Mouse (Mus musculus) megakaryocyte, adult 5-6 weeks (primary cell): ENCODE measurements around the gene Cnot1. TPM values are rescaled to one million over a fixed set of nuclear protein-coding genes. Genes with fewer than 3 reads are reported as not detected.

Experiments
- ATAC-seq: 2 replicates; pipeline ENCODE4 v1.8.0; 2016; ENCODE audit warnings: mild to moderate bottlenecking, inconsistent platforms; ENCODE audit not compliant: poor library complexity, severe bottlenecking
- total RNA-seq, 2 experiments: library from RNA; stranded (forward) in 1 of 2; stranded (reverse) in 1 of 2; fragments of 153-499, 151-499 nt in 1 of 2; fragments of 221-1000, 200-1000 nt in 1 of 2; gene quantifications; 2 replicates each; pipeline versions ENCODE4 v1.2.3 to v1.2.4; 2015 to 2017

The Cnot1 gene
- 174 and 179 TPM in 2 replicates for total RNA-seq (2015)
- 107 and 144 TPM in 2 replicates for total RNA-seq (2017)

DNA sequence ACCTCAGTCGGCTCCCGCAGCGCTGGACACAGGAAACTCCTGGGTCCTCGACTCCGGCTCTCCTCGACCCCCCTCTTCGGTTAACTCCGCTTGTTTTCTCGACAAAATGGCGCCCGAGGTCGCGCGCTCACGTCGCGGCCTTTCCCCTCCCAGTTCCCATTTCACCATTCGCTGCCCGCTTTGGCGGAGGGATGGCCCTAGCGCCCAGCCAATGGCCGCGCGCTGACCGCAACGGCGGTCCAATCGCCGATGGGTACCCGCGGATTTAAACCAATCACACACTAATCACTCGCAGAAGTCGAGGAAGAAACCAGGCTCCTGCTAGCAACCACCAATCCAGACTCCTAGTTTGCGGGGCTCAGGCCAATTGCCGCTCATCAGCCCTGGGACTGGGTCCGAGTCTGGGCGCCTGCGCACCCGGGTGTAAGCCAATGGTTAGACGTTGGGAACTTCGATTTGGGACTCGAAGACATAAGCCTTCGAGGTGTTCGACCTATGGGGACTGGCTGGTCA is at the start of gene Cnot1:
Gene Cnot1, minus strand, starts transcription at position 134 of the 513 bp plus-strand sequence.
- peak; percentile 89 for ATAC-seq

GRCm38 (mm10) chr8:95854174-95854573 is 46.9 kb upstream of the Cnot1 start:
- ATAC-seq: no peak

DNA sequence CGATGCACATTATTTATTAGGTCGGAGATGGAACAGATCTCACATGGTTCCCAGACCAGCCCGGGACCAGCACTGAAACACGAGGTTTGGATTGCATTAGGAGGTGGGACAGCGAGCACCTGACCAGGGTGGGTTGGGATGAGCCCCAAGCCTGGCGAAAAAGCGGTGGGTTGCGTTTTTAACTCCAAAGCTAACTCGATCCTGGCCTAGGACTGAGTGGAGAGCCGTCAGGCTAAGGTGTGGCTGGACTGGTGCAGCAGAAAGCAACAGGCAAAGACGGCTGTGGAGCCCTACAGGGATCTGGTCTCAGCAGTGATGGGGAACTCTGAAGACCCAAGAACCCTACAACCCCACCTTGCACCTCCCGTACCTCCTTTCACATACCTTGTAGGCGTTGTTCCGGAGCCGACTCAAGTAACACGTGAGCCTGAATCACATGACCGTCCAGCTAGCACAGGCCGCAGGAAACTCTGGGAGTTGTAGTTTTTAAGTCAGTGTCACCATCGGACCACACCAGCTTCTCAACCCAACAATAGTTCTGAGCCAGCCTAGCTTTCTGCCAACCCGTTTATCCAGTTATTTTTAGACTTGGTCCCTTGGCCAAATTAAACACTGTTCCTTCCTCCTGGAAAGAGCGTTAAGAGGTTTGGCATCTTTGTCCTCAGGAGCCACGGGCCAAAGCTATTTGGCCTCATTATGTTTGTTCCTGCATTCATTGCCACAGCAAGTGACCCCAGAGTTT is 46.0 kb upstream of the Cnot1 start, which contains the start of gene Slc38a7:
Gene Slc38a7, minus strand, starts transcription at position 438 of the 742 bp plus-strand sequence.
- ATAC-seq: peak; percentile 90

- ATAC-seq: peak; percentile 92
Observed at GRCm38 (mm10) chr8:95852290-95852689, 45.0 kb upstream of the Cnot1 start.

DNA sequence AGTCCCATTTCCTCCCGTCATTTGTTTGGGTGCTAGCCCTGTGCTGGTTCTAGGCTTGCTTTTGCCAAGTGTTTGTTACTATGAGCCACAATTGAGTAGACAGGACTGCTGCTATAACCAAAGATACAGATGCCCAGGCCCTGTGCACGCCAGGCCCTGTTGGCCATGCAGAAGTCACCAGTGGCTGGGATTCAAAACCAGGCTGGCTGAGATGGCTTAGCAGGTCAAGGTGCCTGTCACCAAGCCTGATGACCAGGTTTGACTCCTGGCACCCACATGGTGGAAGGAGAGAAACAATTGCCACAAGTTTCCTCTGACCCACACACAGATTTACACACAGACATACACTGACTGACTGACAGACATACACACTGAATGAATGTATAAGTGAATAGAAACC is 43.1 kb upstream of the Cnot1 start:
- ATAC-seq: no peak

DNA sequence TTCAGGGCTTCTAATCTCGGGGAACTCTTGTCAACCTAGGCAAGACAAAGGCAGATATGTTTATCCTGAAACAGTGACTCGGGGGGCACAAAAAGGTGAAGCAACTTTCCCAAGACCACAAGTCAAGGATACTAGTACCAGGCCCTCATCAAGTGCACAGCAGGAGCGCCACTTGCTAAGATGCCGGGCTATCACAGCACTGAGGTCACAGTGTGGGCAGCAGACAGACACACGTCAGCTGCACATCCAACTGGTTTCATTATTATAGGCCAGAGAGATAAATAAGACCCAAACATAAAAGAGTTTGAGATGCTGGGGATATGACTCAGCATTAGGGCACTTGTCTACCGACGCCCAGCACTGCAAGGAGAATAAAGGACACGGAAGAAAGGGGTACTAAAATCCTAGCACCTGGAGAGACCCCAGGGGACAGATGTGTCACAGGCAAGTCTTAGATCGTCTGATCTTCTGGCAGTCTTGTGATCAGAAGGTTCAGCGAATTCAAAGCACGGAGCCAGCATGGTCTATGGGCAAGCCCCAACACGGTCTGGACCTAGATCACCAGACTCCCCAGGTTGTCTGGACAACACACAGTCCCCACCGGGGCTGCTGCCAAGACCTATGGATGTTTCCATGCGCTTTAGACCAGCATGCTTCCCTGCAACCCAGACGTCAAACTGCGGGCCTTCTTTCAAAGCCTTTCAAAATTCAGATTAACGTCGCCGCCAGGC is 41.6 kb upstream of the Cnot1 start:
- ATAC-seq: no peak

GRCm38 (mm10) chr8:95848061-95848551 is 40.8 kb upstream of the Cnot1 start:
- no peak for ATAC-seq

DNA sequence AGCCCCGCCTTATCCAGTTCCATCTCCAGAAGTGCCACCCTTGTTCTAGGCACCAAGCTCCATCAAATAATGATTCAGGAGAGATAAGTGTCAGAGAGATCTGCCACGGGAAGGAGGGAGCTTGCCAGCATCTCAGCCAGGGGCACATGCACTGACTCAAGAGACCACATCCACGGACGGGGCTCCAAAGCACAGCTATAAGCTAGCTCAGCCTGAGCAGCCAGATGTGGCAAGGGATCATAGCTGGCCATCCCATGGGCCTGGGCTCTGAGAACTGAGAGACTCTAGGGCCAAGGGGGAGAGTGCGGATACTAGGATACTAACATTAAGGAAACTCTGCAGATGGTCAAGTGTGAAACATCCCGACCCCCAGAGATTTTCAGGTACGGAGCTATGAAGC is 37.8 kb upstream of the Cnot1 start:
- ATAC-seq: no peak

- no peak for ATAC-seq
Observed at GRCm38 (mm10) chr8:95843968-95844367, 36.7 kb upstream of the Cnot1 start.

GRCm38 (mm10) chr8:95841436-95841835 is 34.2 kb upstream of the Cnot1 start:
- ATAC-seq: no peak

DNA sequence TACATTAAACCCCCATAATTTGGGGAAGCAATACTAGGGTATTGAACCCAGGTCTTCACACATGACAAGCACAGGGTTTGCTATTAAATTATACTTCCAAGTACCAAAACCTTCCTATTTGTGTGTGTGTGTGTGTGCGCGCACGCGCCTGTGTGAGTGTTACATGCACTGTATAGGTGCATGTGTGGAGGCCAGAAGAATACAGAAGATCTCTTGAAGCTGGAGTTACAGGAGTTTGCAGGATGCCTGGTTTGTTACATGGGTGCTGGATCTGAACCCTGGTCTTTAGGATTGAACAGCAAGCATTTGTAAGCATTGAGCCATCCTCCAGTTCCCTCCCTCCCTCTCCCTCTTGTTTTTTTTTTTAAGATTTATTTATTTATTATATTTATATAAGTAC is 32.0 kb upstream of the Cnot1 start:
- no peak for ATAC-seq

DNA sequence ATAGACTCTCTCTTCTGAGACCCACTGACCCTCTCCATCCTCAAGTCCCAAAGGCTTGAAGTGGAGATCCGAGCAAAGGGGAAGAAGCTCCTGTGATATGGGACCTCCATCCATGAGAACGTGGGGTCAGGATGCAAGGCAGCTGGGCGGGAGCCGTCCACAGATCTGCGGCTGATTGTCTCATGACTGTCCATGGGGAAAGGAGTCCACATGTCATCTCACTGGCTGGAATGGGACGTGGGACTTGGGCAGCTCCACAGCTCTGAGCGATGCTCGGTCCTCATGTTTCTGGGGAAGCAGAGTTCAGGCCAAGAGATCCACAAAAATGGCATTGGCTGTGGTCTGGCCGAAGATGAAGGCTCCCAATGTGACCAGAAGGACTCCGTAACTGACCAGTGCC is 30.0 kb upstream of the Cnot1 start:
- no peak for ATAC-seq

- no peak for ATAC-seq
Observed at GRCm38 (mm10) chr8:95835891-95836290, 28.6 kb upstream of the Cnot1 start.

DNA sequence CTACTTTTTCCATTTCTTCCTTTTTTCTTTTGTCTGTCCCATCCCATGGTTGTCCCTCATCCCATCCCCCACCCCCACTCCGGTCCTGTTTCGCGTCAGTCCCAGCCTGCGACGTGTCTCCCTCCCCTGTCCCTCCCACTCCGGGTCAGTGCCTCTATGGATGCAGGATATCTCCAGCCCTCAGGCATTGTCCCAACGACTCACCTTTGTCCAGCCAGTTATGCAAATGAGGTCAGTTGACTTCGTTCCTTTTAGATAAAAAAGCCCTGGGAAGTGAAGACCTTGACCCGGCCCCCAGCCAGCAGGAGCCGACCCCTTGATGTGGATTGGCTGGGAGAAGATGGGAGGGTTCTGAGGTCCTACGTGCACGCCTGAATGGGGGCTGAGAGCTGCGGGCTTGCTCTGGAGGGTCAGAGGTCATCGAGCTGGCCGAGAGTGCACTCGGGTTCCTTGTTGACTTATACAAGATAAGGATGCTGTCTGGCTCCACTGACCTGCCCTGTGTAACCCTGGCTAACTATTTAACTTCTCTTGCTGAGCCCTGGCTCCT is 26.2 kb upstream of the Cnot1 start:
- ATAC-seq: no peak

DNA sequence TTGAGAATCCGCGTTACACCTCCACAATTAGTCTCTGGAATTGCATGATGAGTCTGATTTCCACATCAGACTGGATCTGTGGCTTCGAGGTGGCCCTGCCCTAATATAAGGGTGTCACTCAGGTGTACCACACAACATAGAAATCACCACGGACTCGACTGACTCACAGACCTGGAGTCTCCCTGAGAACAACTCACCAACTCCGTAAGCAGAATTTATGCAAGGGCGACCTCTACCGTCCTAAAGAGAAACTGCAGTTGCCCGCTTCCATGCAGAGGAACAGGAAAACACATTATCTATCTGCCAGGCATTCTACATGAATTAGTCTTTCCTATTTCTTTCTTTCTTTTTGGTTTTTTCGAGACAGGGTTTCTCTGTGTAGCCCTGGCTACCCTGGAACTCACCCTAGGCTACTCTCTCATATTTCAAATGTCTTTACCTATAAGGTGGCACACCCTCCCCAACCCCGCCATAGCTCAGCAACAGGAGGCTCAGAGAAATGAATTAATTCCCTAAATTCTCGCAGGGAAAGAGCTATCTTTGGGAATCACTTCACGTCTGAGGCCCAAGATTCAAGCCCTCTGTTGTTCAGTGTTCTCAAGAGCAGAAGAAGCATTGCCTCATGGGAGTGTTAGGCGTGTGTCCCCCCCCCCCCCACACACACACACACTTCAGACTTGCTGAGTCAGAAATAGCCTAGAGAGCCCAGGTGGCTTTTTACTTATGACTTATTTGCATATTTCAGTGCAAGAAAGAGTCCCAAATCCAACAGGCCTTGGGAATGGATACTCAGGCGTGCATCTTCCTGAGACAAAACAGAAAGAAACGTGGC is 25.6 kb upstream of the Cnot1 start:
- peak; percentile 98 for ATAC-seq

GRCm38 (mm10) chr8:95830144-95830543 is 22.9 kb upstream of the Cnot1 start:
- no peak for ATAC-seq

GRCm38 (mm10) chr8:95825162-95825561 is 17.9 kb upstream of the Cnot1 start, which contains the start of gene Sap18b:
Gene Sap18b, plus strand, starts transcription at chr8:95825346.
- peak; percentile 100 for ATAC-seq

- ATAC-seq: no peak
Observed at GRCm38 (mm10) chr8:95822699-95823098, 15.4 kb upstream of the Cnot1 start.

DNA sequence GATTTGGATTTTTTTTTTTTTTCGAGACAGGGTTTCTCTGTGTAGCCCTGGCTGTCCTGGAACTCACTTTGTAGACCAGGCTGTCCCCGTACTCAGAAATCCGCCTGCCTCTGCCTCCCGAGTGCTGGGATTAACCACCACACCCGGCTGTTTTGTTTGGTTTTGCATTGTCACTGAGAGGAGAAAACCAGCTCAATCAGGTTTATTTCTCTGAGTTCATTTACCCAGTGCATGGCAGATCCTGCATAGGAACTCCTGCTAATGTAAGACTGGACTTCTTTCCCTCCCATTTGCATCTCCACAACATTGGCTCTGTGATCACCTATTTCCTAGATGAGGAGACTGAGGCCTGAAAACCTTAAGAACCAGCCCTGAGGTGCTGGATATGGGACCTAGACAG is 14.8 kb upstream of the Cnot1 start:
- ATAC-seq: no peak

GRCm38 (mm10) chr8:95821266-95821665 is 14.0 kb upstream of the Cnot1 start:
- no peak for ATAC-seq
